Mouse (Mus musculus): ENCODE data around the gene Bcl2l13.
"Not testable (repeated sequence)": the region's sequence is repeated elsewhere in the genome, so short reads cannot be mapped to it uniquely, and the experiment has no call there.

The Bcl2l13 gene

GRCm38 (mm10) chr6:120820144-120820543 lies 15.9 kb upstream of the Bcl2l13 start:
- ChIA-PET POLR2A (interaction anchor here in 3 of 4 experiments (0.9 to 5.6 kb wide), 10 partner anchors 8 to 74 kb away, joined by 3 to 50 read pairs (median 4); partner anchors contain the start of gene Bcl2l13 (in 1 of the 3)), CTCF (no interaction called here)

GRCm38 (mm10) chr6:120820941-120821340 lies 15.1 kb upstream of the Bcl2l13 start:
- CTCF ChIA-PET: no interaction called here
- POLR2A ChIA-PET: interaction anchor here in 3 of 4 experiments (0.9 to 5.6 kb wide), 6 partner anchors 9 to 70 kb away, joined by 3 to 50 read pairs (median 12); no protein-coding TSS in a partner anchor

- POLR2A ChIA-PET: interaction anchor here in 3 of 4 experiments (0.6 to 5.6 kb wide), 16 partner anchors 10 to 307 kb away, joined by 4 to 59 read pairs (median 16); partner anchors contain the start of genes Bcl2l13 (in 2 of the 3) and Bid (in 1 of the 3)
- CTCF ChIA-PET: interaction anchor here in 1 of 4 experiments (2.0 kb wide), 1 partner anchor 14 kb away, joined by 4 read pairs; no protein-coding TSS in a partner anchor
Measured at GRCm38 (mm10) chr6:120821715-120822114, 14.3 kb upstream of the Bcl2l13 start.

- ChIA-PET CTCF (interaction anchor here (0.6 to 2.0 kb wide), 27 partner anchors 10 to 1342 kb away, joined by 3 to 10 read pairs (median 4); partner anchors contain the start of gene Mical3 (in 1 of the 4)), POLR2A (interaction anchor here (0.6 to 5.6 kb wide), 100 partner anchors 9 to 1865 kb away, joined by 3 to 59 read pairs (median 4); partner anchors contain the start of genes Bcl2l13 (in 3 of the 4), Bid (in 1 of the 4), Cecr2 (in 1 of the 4) and Hdhd5 (in 1 of the 4))
Measured at GRCm38 (mm10) chr6:120822307-120822928, 13.6 kb upstream of the Bcl2l13 start, which contains the start of gene Atp6v1e1. Atp6v1e1 (minus strand) TSS chr6:120822793.

GRCm38 (mm10) chr6:120822937-120823614 lies 12.9 kb upstream of the Bcl2l13 start:
- ChIA-PET POLR2A (interaction anchor here (0.6 to 5.6 kb wide), 95 partner anchors 9 to 1864 kb away, joined by 3 to 59 read pairs (median 4); partner anchors contain the start of genes Bcl2l13 (in 3 of the 4), Bid (in 1 of the 4), Cecr2 (in 1 of the 4) and Hdhd5 (in 1 of the 4)), CTCF (interaction anchor here (0.6 to 2.0 kb wide), 28 partner anchors 11 to 1343 kb away, joined by 3 to 10 read pairs (median 4); partner anchors contain the start of gene Mical3 (in 1 of the 4))

- ChIA-PET CTCF (interaction anchor here in 1 of 4 experiments (0.7 kb wide), 1 partner anchor 300 kb away, joined by 3 read pairs; no protein-coding TSS in a partner anchor), POLR2A (interaction anchor here in 2 of 4 experiments (1.1 to 2.9 kb wide), 3 partner anchors 7 to 37 kb away, joined by 3 to 15 read pairs (median 3); partner anchors contain the start of gene Atp6v1e1 (in 1 of the 2))
Measured at GRCm38 (mm10) chr6:120830056-120830455, 6.0 kb upstream of the Bcl2l13 start.

GRCm38 (mm10) chr6:120830866-120831608 lies 5.0 kb upstream of the Bcl2l13 start:
- ChIA-PET POLR2A (interaction anchor here in 3 of 4 experiments (0.6 to 3.3 kb wide), 6 partner anchors 8 to 300 kb away, joined by 3 to 15 read pairs (median 4); partner anchors contain the start of genes Atp6v1e1 (in 3 of the 3) and Hdhd5 (in 1 of the 3)), CTCF (no interaction called here)

GRCm38 (mm10) chr6:120832097-120832496 lies 3.9 kb upstream of the Bcl2l13 start:
- POLR2A ChIA-PET: interaction anchor here in 3 of 4 experiments (0.6 to 3.3 kb wide), 9 partner anchors 9 to 581 kb away, joined by 3 to 17 read pairs (median 4); partner anchors contain the start of genes Atp6v1e1 (in 3 of the 3) and Hdhd5 (in 1 of the 3)
- CTCF ChIA-PET: interaction anchor here in 3 of 4 experiments (0.6 to 0.7 kb wide), 3 partner anchors 59 to 253 kb away, joined by 3 to 5 read pairs (median 4); no protein-coding TSS in a partner anchor

- POLR2A ChIA-PET: interaction anchor here (0.6 to 3.4 kb wide), 12 partner anchors 9 to 430 kb away, joined by 3 to 59 read pairs (median 6); partner anchors contain the start of gene Atp6v1e1 (in 3 of the 4)
- CTCF ChIA-PET: interaction anchor here in 1 of 4 experiments (0.6 kb wide), 1 partner anchor 34 kb away, joined by 4 read pairs; no protein-coding TSS in a partner anchor
Measured at GRCm38 (mm10) chr6:120834766-120835321, 1.2 kb upstream of the Bcl2l13 start.

GRCm38 (mm10) chr6:120836389-120837151 lies 558 bp downstream of the Bcl2l13 start:
- CTCF ChIA-PET: interaction anchor here in 2 of 4 experiments (0.7 to 1.0 kb wide), 3 partner anchors 13 to 359 kb away, joined by 3 read pairs; no protein-coding TSS in a partner anchor
- POLR2A ChIA-PET: interaction anchor here in 3 of 4 experiments (0.5 to 3.4 kb wide), 18 partner anchors 13 to 1633 kb away, joined by 3 to 59 read pairs (median 3); partner anchors contain the start of gene Atp6v1e1 (in 3 of the 3)

- POLR2A ChIA-PET: interaction anchor here in 3 of 4 experiments (0.5 to 3.4 kb wide), 7 partner anchors 14 to 391 kb away, joined by 3 to 59 read pairs (median 4); partner anchors contain the start of gene Atp6v1e1 (in 2 of the 3)
- CTCF ChIA-PET: no interaction called here
Measured at GRCm38 (mm10) chr6:120837152-120837530, 1.1 kb downstream of the Bcl2l13 start.

- ChIA-PET CTCF (no interaction called here), POLR2A (interaction anchor here in 1 of 4 experiments (1.2 to 1.8 kb wide), 2 partner anchors 18 to 57 kb away, joined by 5 to 6 read pairs; partner anchors contain the start of gene Atp6v1e1)
Measured at GRCm38 (mm10) chr6:120840258-120840657, 4.2 kb downstream of the Bcl2l13 start.

GRCm38 (mm10) chr6:120841754-120842153 lies 5.7 kb downstream of the Bcl2l13 start:
- POLR2A ChIA-PET: interaction anchor here in 1 of 4 experiments (1.7 kb wide), 1 partner anchor 10 kb away, joined by 3 read pairs; no protein-coding TSS in a partner anchor
- CTCF ChIA-PET: interaction anchor here in 1 of 4 experiments (0.5 kb wide), 1 partner anchor 19 kb away, joined by 4 read pairs; the partner anchor contains the start of gene Atp6v1e1

- CTCF ChIA-PET, POLR2A ChIA-PET: not testable (repeated sequence)
Measured at GRCm38 (mm10) chr6:120850720-120851119, 14.7 kb downstream of the Bcl2l13 start.

GRCm38 (mm10) chr6:120854413-120854812 lies 18.4 kb downstream of the Bcl2l13 start:
- CTCF ChIA-PET: no interaction called here
- POLR2A ChIA-PET: no interaction called here

- ChIA-PET CTCF (interaction anchor here in 1 of 4 experiments (0.6 kb wide), 1 partner anchor 22 kb away, joined by 4 read pairs; no protein-coding TSS in a partner anchor), POLR2A (interaction anchor here in 1 of 4 experiments (0.9 to 2.1 kb wide), 4 partner anchors 11 to 57 kb away, joined by 3 to 5 read pairs (median 4); partner anchors contain the start of genes Atp6v1e1 and Bcl2l13)
Measured at GRCm38 (mm10) chr6:120858217-120858711, 22.3 kb downstream of the Bcl2l13 start.

Data from embryonic stem cell, embryonic (primary cell).